Mouse (Mus musculus) common myeloid progenitor, adult 5-6 weeks (primary cell): ENCODE data around the gene Spata5. TPM values are rescaled to one million over a fixed set of nuclear protein-coding genes. Genes with fewer than 3 reads are reported as not detected.
A peak's percentile ranks its signal among the peaks of the same experiment; 100 is the strongest.

Experiments
- ATAC-seq: replicated peaks from 2 replicates; pipeline ENCODE4 v1.8.0; 2016; ENCODE audit warnings: low read depth, mild to moderate bottlenecking, moderate TSS enrichment, inconsistent platforms; ENCODE audit not compliant: poor library complexity, severe bottlenecking
- total RNA-seq: library from RNA; stranded (forward); fragments of 200-1000, 187-1606 nt; gene quantifications from 2 replicates; pipeline ENCODE4 v1.2.3, GENCODE M21; 2017

Spata5 gene
- total RNA-seq, 1 experiment from 2014 or later, result 222 TPM

DNA sequence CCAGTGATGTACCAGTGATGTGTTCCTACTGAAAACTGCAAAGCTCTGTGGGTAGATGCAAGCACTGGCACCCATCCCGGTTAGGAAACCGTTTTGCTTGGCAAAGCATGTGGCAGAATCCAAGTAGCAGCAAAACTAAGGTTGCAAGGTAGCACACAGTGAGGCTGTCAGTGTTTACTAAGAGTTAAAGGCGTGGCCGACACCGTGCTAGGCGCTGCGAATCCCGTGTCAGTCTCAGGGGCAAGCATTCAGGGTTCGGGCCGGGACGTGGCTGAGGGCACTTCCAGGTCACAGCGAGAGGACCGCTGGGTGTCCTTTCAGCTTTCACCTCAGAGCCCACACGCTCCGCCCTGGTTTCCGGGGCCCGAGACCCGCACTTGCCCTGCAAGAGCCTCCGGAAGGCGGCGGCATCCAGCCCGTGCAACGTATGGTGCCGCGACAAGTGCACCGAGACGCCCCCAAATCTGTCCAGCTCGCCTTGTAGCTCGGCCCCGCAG lies 687 bp upstream of the Spata5 start:
- ATAC-seq, result peak; percentile 19

DNA sequence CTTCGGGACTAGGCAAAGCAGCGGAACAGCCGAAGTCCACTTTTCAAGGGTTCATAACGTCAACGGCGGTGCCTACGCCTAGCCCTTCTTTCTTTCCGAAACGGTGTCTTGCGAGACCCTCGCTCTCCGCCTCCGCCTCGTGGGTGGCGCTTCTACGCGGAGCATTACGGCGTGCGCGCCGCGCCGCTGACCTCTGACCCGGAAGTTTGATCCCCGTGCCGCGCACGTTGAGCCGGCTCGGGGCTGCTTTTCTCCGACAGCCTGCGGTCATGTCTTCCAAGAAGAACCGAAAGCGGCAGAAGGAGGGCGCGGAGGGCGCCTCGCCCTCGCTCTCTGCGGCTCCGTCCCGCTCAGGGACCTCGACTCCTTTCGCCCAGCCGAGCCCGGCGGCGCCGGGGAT lies 376 bp downstream of the Spata5 start, which contains the start of gene Nudt6:
Nudt6 (minus strand) TSS at position 140 of the 400 bp plus-strand sequence.
- ATAC-seq, result peak; percentile 63

DNA sequence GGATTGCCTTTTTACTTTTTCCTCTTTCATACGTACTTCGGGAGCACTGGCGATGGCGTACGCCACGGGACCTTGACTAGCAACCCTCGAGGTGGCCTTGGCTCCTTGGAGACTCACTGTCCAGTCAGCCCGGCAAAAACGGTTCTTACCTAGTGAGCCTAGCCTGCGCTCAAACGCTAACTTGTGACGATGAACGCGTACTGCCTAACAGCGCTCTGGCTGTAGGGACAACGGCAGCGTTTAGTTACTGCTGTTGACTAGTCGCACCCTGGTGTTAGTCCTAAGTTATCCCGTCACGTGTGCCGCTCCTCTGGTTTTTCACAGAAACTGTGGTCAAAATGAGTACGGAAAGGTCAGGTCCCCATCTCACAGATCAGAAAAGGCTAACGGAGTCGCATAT lies 945 bp downstream of the Spata5 start:
- ATAC-seq, result no peak

DNA sequence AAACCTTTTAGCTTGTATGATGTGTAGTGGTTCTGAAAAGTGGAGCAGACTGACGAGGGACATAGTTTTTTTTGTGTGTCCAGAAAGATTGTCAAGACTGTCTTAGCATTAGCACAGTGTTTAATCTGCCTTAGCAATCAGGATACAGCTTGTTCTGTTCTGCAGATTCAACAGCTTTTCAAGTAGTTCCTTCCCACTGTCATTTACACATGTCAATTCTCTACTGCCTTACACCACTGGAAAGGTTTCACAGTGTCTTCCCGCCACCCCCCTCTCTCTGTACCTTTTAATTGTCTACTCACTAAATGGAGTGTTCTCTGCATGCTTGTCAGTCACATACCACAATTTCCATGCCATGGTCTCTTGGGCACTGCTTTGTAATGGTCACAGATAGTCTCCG lies 1.5 kb downstream of the Spata5 start:
- ATAC-seq, result no peak

DNA sequence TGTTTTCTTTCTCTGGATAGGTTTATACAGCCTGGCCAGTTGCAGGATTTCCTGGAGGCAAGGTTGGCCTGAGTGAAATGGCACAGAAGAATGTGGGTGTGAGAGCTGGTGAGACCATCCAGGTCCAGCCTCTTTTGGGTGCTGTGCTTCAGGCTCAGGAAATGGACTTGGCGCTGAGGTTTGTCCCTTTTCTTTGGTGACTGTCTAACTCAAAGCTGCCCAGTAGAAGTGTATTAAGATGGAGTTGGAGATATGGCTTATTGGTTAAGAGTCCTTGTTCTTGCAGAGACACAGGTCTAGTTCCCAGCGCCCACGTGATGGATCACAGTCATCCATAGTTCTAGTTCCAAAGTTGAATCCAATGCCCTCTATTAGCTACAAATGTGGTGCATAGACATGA lies 6.4 kb downstream of the Spata5 start:
- no peak for ATAC-seq

DNA sequence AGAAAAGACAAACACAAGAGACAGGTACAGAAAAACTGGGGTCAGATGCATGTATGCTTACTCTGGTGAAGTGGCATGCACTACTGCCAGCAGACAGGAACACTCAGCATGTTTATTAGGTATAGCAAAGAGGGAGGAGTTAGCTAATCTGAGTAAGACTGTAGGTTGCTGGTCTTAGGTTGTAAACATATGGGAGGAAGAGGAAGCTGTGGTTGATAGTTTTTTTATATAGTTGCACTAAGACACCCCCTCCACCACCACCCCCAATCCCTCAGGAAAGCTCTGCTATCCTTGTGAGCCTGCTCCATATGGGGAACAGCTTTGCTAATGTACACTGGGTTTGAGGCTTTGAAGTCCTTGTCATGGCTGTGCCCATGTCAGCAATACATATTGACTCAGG lies 10.7 kb downstream of the Spata5 start:
- ATAC-seq, result 0 out of 2 replicates have a peak, but pooled peaks have one; percentile 47

DNA sequence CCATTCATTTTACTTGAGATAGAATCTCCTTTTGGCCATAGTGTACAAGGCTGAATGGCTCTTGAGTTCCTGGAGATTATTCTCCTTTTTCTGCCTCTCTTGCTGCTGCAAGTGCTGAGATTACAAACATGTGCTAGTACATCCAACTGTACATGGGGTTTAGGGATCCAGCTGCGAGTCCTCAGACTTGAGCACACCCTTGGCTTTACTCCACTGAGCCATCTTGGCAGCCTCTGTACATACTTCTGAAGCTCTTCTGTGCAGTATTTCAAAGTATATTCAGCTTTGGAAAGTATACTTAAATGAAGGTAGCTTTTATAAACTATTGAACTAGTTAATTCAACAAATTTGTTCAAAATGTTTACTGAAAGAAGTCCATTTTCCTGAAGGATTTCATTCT lies 20.1 kb downstream of the Spata5 start:
- ATAC-seq, result no peak

DNA sequence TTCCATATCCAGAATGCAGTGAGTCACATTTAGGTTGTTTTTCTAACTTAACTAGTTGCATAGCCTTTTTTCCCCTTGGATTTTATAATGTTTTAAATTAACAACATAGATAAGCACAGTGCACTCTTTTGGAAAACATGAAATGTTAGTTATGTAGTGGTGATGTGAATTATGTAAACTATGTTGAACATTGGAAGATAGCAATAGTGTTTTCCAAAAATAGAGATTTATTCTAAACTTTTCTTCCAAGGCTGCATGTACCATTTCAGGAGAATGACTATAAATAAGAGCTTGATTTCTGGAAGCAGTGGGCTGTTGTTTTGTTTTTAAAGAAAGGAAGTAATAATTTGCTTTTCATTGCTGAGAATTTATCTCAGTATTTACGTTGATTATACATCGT lies 23.7 kb downstream of the Spata5 start:
- no peak for ATAC-seq

DNA sequence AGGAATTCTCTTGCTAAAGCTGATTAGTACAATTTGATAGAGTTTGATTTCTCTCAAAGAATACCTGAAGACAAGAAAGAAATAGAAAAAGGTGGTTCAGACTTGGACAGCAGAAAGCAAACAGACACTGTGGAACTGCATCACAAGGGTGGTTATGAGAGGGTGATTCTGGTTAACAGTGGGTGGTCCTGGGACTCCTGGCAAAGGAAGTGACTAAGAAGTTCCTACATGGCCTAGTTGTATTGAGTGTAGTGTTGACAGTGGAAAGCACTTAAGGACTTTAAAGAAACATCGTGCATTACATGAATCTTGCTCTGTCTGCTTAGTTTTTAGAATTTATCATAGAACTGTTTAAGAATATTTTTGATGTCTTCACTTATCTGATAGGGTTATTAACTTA lies 36.3 kb downstream of the Spata5 start:
- no peak for ATAC-seq

DNA sequence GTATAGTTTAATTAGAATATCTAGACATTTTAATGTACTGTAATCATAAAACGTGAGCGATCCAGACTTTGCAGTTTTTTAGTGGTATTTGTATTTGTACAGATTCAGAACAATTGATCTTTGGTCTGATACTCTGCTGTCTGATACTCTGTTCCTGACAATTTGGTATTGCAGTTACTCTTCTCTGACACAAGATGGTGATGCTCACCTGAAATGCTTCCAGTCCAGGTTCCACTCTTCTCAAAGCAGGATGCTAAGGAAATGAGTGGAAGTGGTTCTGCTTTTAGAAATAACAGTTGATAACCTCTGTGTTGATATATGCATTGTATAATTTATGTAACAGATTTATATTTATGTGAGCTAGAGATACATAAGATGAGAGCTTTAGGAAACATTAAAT lies 48.5 kb downstream of the Spata5 start:
- peak; percentile 52; the same call in 1 of the 2 replicates for ATAC-seq

DNA sequence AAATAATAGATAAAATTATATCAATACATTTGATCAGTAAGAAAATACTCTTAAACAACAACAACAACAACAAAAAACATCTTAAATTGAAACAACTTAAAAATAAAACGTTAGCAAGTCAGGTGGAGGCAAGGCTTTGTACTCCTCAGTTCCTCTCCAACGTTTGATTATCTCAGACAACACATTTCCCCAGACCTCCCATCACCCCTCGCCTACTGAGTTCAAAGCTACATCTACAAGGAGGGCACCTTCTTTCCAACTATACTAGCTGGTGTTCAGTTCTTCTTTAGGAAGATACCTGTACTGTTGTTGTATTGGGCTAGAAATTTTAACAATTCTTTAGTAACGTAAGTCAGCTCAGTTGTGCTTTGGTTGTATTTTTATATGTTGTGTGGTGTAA lies 49.7 kb downstream of the Spata5 start:
- no peak for ATAC-seq

DNA sequence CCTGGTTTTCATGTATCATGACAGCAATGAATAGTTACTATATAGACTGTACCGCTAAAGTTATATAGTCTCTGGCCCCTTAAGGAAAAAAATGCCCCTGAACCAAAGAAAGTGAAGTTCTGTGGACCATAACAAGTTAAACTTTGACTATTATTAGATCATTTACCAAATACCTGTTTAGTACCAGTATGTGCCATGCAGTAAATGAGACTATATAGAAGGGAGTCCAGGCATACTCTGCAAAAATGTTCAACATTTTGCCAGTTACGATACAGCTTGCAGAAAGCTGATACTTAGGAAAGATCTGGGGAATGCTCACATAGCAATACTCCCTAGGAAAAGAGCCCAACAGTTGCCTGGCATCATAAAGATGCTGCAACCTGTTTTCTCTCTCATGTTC lies 51.2 kb downstream of the Spata5 start:
- ATAC-seq, result no peak

DNA sequence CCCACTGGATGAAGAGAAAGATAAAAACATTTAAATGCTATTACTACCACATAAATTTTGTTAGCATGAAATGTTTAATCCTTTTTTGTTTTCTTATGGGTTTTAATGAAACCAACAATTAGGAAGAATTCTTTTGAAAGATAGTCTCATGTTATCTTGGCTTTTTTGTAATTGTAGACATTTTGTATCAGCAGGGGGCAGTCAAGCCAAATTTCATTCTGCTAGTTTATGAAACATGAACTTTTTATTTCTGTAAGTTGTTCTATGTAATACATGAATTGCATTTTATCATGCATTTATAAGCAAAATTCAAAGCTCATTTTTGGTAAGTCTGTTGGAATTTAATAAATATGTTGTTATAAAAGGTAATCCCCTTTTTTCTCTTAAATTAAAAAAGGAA lies 52.8 kb downstream of the Spata5 start:
- no peak for ATAC-seq

DNA sequence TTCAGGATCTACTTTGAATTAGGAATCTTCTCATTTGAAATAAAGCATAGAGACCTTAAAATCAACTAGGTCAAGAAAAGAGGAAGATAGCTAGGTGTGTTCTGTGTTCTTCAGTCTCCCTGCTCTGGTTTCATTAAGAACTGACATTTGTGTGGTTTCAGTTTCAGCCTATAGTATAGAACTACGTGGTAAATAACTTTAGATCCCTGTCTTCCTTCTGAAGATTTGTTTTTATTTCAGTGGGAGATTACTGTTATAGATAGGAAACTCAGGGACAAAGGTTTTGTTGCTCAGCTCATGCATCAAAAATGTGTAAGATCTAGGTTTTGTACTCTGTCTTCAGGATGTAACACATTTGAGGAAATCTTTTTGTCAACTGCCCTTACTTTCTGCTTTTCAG lies 56.8 kb downstream of the Spata5 start:
- peak; percentile 58; the same call in 1 of the 2 replicates for ATAC-seq

DNA sequence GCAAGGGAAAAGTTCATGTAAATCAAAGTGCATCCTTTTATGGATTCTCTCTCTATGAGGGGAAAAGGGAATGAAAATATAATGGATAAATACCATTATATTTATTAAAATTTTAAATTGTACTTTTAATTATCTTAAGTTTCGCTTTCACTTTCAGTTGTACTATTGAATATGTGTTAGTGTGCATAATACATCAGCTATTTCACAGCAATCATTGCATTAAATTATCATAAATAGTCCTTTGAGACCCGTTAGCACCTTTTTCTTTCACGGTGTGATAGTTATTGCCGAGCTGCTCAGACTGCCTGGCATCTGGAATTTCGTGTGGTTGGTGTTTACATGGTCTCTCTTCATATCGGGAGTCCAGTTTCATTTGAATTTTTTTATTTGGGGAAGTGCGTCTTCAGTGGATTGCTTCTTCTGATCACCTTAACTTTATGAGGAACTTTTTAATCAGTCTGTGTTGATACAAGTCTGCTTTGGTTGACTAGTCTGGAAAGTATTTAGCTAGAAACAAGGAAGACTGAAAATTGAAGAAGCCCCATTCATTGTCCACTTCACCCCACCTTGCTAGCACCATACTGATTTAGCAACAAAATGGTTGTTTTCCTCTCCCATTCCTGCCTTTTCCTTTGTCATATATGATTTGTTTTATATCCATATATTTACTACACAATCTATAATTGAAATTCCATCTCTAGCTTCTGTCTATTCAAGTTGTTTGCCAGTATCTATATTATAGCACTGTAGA lies 57.9 kb downstream of the Spata5 start:
- no peak for ATAC-seq

DNA sequence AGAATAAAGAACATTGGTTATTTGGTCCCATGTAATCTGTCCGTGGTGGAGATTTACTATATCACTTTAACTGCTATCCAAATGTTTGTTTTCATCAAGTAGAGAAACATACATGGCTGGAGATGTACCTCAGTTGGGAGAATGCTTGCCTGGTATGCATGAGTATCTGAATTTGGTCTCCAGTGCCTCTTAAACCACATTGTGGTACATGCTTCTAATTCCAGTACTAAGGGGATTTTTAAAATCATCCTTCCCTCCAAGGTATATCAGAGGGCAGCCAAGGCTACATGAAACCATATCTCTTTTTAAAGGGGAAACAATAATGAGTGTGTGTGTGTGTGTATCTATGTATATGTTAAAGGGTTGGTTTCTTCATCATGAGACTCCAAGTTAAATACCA lies 60.1 kb downstream of the Spata5 start:
- no peak for ATAC-seq

DNA sequence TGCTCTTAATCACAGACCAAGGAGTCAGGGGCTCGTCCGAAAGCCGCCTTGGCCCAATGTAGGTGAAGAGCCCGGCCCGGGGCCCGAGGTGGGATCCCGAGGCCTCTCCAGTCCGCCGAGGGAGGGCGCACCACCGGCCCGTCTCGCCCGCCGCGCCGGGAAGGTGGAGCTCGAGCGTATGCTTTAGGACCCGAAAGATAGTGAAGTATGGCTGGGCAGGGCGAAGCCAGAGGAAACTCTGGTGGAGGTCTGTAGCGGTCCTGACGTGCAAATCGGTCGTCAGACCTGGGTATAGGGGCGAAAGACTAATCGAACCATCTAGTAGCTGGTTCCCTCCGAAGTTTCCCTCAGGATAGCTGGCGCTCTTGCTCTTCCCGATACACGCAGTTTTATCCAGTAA lies 61.6 kb downstream of the Spata5 start:
- ATAC-seq, result no peak

DNA sequence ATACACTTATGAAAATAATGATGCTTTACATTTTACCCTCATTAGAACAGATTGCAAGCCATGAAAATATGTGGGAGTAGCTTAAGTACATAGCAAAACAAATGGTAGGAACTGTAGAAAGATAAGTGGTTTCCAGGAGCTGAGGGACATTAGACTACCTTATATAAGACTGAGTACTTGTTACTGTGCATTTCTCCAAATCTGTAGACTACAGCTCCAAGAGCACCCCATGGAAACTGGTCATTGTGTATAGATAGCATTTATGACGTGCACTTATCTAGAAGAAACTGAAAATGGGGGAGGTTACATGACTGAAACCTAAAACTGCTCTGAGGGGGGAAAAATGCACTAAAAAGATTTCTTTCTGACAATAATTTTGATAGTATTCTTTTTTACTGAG lies 63.0 kb downstream of the Spata5 start:
- ATAC-seq, result no peak

DNA sequence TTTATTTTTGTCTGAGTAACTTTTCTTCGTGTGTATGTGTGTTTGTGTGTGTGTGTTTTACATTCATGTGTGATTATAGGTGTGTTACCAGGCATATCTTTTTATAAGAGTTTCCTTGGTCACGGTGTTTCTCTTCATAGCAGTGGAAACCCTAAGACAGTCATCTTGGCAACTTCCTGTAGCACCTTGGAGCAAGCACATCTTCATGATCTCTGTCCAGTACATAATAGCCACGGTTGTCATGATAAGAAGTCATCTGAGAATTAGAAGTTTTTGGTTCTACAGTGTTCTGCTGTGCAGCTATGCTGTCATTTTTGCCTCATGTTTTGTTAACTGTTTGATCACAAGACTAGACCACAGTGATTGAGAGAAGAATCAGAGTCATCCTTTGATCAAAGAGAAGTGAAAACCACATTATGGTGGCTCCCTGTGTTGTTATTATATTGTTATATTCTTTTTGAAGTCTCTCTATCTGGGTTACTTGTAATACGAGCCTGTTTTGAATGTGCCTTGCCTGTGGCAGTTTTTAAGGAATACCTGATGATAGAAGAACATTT lies 64.1 kb downstream of the Spata5 start:
- ATAC-seq, result no peak

DNA sequence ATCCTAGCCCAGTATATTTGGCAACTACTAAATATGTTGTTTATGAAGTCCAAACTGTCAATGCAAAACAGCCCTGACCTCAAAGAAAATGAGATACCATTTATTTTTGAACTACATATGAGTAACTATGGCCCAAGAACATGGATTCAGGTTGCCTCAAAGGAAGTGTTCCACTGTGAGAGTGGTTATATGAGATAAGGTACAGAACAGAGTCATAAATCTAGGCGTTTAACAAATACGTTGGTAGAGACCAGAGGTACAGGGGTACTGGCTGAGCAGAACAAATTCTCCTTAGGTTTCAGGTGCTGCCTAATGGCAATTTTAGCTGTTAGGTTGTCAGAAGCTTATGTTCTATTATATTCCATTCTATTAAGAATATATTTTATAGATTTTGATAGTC lies 67.9 kb downstream of the Spata5 start:
- ATAC-seq, result no peak

DNA sequence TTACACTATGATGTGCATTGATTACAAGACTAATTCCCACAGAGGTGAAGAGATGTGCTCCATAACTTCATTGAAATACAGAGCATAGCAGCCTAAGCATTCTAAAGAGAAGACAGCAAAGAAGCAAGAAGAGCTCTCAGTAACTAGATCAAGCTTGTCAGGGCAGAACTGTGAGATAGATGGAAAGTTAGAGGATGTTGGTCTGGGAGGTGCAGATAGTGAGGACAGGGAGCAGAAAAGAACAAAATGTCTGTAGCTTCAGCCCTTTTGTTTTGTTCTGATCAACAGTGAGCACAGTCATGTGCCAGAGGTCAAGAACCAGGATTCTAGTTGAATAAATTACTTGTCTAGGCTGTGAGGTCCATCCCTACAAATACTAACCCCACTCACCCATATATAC lies 68.5 kb downstream of the Spata5 start:
- no peak for ATAC-seq

DNA sequence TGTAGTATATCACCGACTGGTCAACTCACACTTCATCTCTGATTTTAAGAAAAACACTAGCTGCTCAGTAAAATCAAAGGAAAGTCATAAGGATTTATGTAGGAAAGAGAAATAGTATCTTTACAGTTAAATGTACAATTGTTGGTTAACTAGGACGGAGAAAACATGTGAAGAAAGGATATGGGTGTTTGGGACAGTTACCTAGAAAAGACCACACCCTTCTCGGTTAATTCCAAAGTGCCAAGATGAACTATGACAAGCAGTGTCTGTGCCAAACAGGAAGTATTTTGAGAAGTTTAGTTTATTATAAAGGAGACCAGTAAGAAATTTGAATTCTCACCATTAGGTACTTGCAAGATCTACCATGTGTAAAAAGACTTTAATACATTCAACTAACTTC lies 70.3 kb downstream of the Spata5 start:
- ATAC-seq, result no peak
